Mouse (Mus musculus): Measurements from ENCODE around the gene Tubb4b.

Gene Tubb4b

GRCm38 (mm10) chr2:25173821-25174220 lies 50.7 kb downstream of the Tubb4b start:
- no peak for DNase-seq (ENCODE audit: low read depth in 1 of 2, low spot score in 2 of 2)

GRCm38 (mm10) chr2:25172629-25173028 lies 51.9 kb downstream of the Tubb4b start:
- DNase-seq (ENCODE audit: low read depth in 1 of 2, low spot score in 2 of 2) = peak in 1 of 2 experiments; percentile 26

All from monocyte, adult 2 months (primary cell).